Mouse (Mus musculus): ENCODE measurements around the gene Fsd1. TPM values are rescaled to one million over a fixed set of nuclear protein-coding genes. Genes with fewer than 3 reads are reported as not detected.

Gene Fsd1
- polyA plus RNA-seq, 2 experiments, result 14.2 to 27.5 TPM

DNA sequence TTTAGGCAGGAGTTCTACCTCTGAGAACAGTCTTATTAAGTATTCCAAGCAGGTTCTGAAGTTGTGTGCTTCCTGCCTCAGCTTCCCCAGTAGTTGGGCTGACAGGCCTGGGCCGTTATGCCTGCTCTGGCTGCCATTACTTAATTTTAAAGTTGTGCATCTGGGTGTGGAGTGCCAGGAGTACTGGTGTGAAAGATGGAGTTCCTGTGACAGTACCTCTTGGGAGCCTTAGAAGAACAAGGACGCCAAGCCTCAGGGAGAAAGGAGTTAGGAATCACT is 23.6 kb downstream of the Fsd1 start:
- Histone ChIP-seq H3K27me3 (ENCODE audit: control insufficient read depth, insufficient read depth, low read length) (no peaks in the 10 kb centered on the region), H3K9ac (ENCODE audit: low read depth, low read length, severe bottlenecking) (peak overlapping the region; percentile 72), H3K4me3 (replicated peaks; ENCODE audit: low read length) (peak overlapping the region; percentile 82), H3K27ac (replicated peaks; ENCODE audit: low read depth, low read length) (no peak overlapping the region), H3K4me2 (replicated peaks; ENCODE audit: low read depth, low read length, severe bottlenecking) (peak overlapping the region; percentile 100), H3K4me1 (ENCODE audit: control insufficient read depth, insufficient read depth, low read length) (peaks cover 14% of the 10 kb centered on the region), H3K9me3 (ENCODE audit: control insufficient read depth, low read length) (no peaks in the 10 kb centered on the region), H3K36me3 (ENCODE audit: control insufficient read depth, insufficient read depth, low read length) (peaks cover 27% of the 10 kb centered on the region)
- DNase-seq (ENCODE audit: low spot score), result no peak
- TF ChIP-seq POLR2A (IDR thresholded peaks at IDR 0.05; ENCODE audit: borderline replicate concordance, extremely low read depth, insufficient read depth, insufficient read length), result no peak
- no peak for ATAC-seq (ENCODE audit: low FRiP score, low read depth)
- 31% methylated on average over 2 of the region's 2 CpGs for WGBS

DNA sequence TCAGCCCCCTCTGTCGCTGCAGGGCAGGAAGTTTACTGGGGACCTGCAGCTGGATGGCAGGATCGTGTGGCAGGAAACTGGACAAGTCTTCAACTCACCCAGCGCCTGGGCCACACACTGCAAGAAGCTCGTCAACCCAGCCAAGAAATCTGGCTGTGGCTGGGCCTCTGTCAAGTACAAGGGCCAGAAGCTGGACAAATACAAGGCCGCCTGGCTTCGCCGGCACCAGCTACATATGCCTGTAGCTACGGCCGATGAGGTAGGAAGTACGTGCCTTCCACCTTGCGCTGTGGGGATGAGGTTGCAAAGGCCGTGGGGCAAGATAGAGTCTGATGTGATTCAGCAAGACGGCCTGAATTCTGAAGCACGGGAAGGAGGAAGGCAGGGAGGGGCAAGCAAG is 23.9 kb downstream of the Fsd1 start:
- no peak for DNase-seq (ENCODE audit: low spot score)
- peak overlapping the region; percentile 100 for H3K4me2 ChIP-seq (replicated peaks; ENCODE audit: low read depth, low read length, severe bottlenecking)
- peaks cover 31% of the 10 kb centered on the region for H3K36me3 ChIP-seq (ENCODE audit: control insufficient read depth, insufficient read depth, low read length)
- no peak for TF ChIP-seq POLR2A (IDR thresholded peaks at IDR 0.05; ENCODE audit: borderline replicate concordance, extremely low read depth, insufficient read depth, insufficient read length)
- peak overlapping the region; percentile 82 for H3K4me3 ChIP-seq (replicated peaks; ENCODE audit: low read length)
- H3K4me1 ChIP-seq (ENCODE audit: control insufficient read depth, insufficient read depth, low read length), result peaks cover 14% of the 10 kb centered on the region
- H3K27me3 ChIP-seq (ENCODE audit: control insufficient read depth, insufficient read depth, low read length), result no peaks in the 10 kb centered on the region
- ATAC-seq (ENCODE audit: low FRiP score, low read depth), result no peak
- H3K27ac ChIP-seq (replicated peaks; ENCODE audit: low read depth, low read length), result no peak overlapping the region
- 60% methylated on average over 14 of the region's 14 CpGs for WGBS
- H3K9me3 ChIP-seq (ENCODE audit: control insufficient read depth, low read length), result no peaks in the 10 kb centered on the region
- H3K9ac ChIP-seq (ENCODE audit: low read depth, low read length, severe bottlenecking), result peak overlapping the region; percentile 72; the same call in 1 of the 2 replicates

DNA sequence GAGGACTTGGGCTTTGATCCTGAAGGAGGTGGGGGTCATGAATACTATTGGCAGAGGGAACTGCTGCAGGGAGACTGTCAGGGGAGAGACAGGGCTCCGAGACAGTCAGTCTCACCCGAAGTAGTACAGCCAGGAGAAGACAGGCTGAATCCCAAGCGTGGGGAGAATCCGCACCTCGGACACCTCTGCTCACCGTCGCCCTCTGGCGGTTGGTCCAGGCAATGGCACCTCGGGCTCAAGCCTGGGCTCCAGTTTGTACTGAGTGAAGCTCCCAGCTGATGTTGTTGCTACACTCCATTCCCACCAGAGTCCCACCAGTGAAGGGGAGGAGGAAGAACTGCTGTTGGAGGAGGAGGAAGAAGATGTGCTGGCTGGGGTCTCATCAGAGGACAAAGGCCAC is 24.4 kb downstream of the Fsd1 start:
- WGBS, result 10% methylated on average over 9 of the region's 9 CpGs
- peak overlapping the region; percentile 100 for H3K4me2 ChIP-seq (replicated peaks; ENCODE audit: low read depth, low read length, severe bottlenecking)
- H3K9me3 ChIP-seq (ENCODE audit: control insufficient read depth, low read length), result no peaks in the 10 kb centered on the region
- H3K4me3 ChIP-seq (replicated peaks; ENCODE audit: low read length), result no peak overlapping the region
- H3K9ac ChIP-seq (ENCODE audit: low read depth, low read length, severe bottlenecking), result no peak overlapping the region
- H3K36me3 ChIP-seq (ENCODE audit: control insufficient read depth, insufficient read depth, low read length), result peaks cover 35% of the 10 kb centered on the region
- H3K4me1 ChIP-seq (ENCODE audit: control insufficient read depth, insufficient read depth, low read length), result peaks cover 14% of the 10 kb centered on the region
- no peak overlapping the region for H3K27ac ChIP-seq (replicated peaks; ENCODE audit: low read depth, low read length)
- DNase-seq (ENCODE audit: low spot score), result no peak
- TF ChIP-seq POLR2A (IDR thresholded peaks at IDR 0.05; ENCODE audit: borderline replicate concordance, extremely low read depth, insufficient read depth, insufficient read length), result no peak
- no peaks in the 10 kb centered on the region for H3K27me3 ChIP-seq (ENCODE audit: control insufficient read depth, insufficient read depth, low read length)
- no peak for ATAC-seq (ENCODE audit: low FRiP score, low read depth)

DNA sequence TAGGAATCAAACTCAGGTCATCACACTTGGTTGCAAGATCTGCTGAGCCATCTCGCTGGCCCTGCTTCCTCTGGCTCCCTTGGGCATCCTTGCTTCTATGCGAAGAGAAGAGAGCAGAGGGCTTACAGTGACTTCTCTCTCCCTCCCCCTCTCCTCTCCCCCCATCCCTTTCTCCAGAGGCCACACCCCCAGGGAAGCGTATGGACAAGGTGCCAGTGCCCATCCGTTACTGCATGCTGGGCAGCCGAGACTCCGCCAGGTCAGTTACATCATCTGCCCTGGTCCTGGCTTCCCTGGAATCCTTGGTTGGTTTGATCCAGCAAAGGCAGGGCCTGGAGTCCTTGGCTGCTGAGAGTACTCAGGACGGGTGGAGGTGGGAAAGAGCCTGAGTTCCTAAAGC is 25.1 kb downstream of the Fsd1 start:
- no peak for ATAC-seq (ENCODE audit: low FRiP score, low read depth)
- Histone ChIP-seq H3K36me3 (ENCODE audit: control insufficient read depth, insufficient read depth, low read length) (peaks cover 43% of the 10 kb centered on the region), H3K9ac (ENCODE audit: low read depth, low read length, severe bottlenecking) (no peak overlapping the region), H3K4me2 (replicated peaks; ENCODE audit: low read depth, low read length, severe bottlenecking) (no peak overlapping the region), H3K4me1 (ENCODE audit: control insufficient read depth, insufficient read depth, low read length) (peaks cover 14% of the 10 kb centered on the region), H3K27ac (replicated peaks; ENCODE audit: low read depth, low read length) (no peak overlapping the region), H3K4me3 (replicated peaks; ENCODE audit: low read length) (no peak overlapping the region), H3K9me3 (ENCODE audit: control insufficient read depth, low read length) (no peaks in the 10 kb centered on the region), H3K27me3 (ENCODE audit: control insufficient read depth, insufficient read depth, low read length) (no peaks in the 10 kb centered on the region)
- 90% methylated on average over 7 of the region's 7 CpGs for WGBS
- no peak for TF ChIP-seq POLR2A (IDR thresholded peaks at IDR 0.05; ENCODE audit: borderline replicate concordance, extremely low read depth, insufficient read depth, insufficient read length)
- DNase-seq (ENCODE audit: low spot score), result no peak

DNA sequence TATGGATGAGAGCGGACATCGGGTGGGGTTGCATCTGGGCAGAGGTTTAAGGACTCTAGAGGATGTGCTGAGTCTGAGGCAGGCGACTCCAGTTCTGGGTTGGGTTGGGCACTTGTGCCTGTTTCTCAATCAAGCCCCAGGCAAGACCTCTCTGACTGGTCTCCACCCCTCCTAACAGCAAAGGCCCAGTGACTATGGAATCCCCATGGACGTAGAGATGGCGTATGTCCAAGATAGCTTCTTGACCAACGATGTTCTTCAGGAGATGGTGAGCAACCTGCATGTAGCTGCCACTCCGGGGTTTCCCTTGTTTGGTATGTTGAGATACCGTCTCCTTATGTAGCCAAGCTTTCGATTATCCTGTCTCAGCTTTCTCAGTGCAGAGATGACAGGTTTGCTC is 29.0 kb downstream of the Fsd1 start:
- Histone ChIP-seq H3K27ac (replicated peaks; ENCODE audit: low read depth, low read length) (no peak overlapping the region), H3K27me3 (ENCODE audit: control insufficient read depth, insufficient read depth, low read length) (no peaks in the 10 kb centered on the region), H3K4me2 (replicated peaks; ENCODE audit: low read depth, low read length, severe bottlenecking) (no peak overlapping the region), H3K36me3 (ENCODE audit: control insufficient read depth, insufficient read depth, low read length) (peaks cover 81% of the 10 kb centered on the region), H3K9me3 (ENCODE audit: control insufficient read depth, low read length) (no peaks in the 10 kb centered on the region), H3K4me3 (replicated peaks; ENCODE audit: low read length) (no peak overlapping the region), H3K9ac (ENCODE audit: low read depth, low read length, severe bottlenecking) (no peak overlapping the region), H3K4me1 (ENCODE audit: control insufficient read depth, insufficient read depth, low read length) (peaks cover 4% of the 10 kb centered on the region)
- no peak for TF ChIP-seq POLR2A (IDR thresholded peaks at IDR 0.05; ENCODE audit: borderline replicate concordance, extremely low read depth, insufficient read depth, insufficient read length)
- 94% methylated on average over 9 of the region's 9 CpGs for WGBS
- ATAC-seq (ENCODE audit: low FRiP score, low read depth) (no peak), DNase-seq (ENCODE audit: low spot score) (no peak)

DNA sequence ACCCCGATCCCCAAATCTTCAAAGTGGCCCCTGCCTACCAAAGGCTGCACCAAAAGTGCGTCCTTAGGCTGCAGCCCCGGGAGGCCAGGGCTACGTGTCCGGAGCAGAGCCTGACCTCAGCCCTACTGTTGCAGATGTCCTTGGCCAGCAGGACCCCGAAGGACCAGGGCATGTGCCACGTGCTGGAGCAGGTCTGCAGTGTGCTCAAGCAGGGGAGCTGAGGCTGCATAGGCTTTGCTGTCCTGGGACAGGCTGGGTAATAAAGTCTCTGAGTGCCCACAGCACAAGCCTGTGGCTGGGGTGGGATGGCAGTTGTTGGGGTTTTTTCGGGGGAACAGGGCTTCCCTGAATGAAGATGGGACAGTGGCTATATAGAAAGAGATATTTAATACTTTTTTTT is 30.1 kb downstream of the Fsd1 start:
- no peaks in the 10 kb centered on the region for H3K9me3 ChIP-seq (ENCODE audit: control insufficient read depth, low read length)
- no peak overlapping the region for H3K9ac ChIP-seq (ENCODE audit: low read depth, low read length, severe bottlenecking)
- TF ChIP-seq POLR2A (IDR thresholded peaks at IDR 0.05; ENCODE audit: borderline replicate concordance, extremely low read depth, insufficient read depth, insufficient read length), result no peak
- ATAC-seq (ENCODE audit: low FRiP score, low read depth) (no peak), DNase-seq (ENCODE audit: low spot score) (no peak)
- H3K4me3 ChIP-seq (replicated peaks; ENCODE audit: low read length), result no peak overlapping the region
- no peak overlapping the region for H3K27ac ChIP-seq (replicated peaks; ENCODE audit: low read depth, low read length)
- H3K4me2 ChIP-seq (replicated peaks; ENCODE audit: low read depth, low read length, severe bottlenecking), result no peak overlapping the region
- 85% methylated on average over 8 of the region's 8 CpGs for WGBS
- no peaks in the 10 kb centered on the region for H3K4me1 ChIP-seq (ENCODE audit: control insufficient read depth, insufficient read depth, low read length)
- peaks cover 82% of the 10 kb centered on the region for H3K36me3 ChIP-seq (ENCODE audit: control insufficient read depth, insufficient read depth, low read length)
- no peaks in the 10 kb centered on the region for H3K27me3 ChIP-seq (ENCODE audit: control insufficient read depth, insufficient read depth, low read length)

Measured in limb, embryonic 14.5 days (tissue).